Mouse (Mus musculus) midbrain, embryonic 11.5 days (tissue): ENCODE measurements around the gene Dnal4. TPM values are rescaled to one million over a fixed set of nuclear protein-coding genes. Genes with fewer than 3 reads are reported as not detected.

Source experiments
- ATAC-seq: fragments of 200-750 bp; cut with Nextera tagmentation; 2 replicates; pipeline ENCODE4 v1.8.0; 2017; ENCODE audit warnings: moderate TSS enrichment, moderate library complexity; ENCODE audit not compliant: low FRiP score
- DNase-seq: peaks from one replicate; pipeline ENCODE4 v3.0.0; 2015; ENCODE audit warnings: low spot score; ENCODE audit errors: missing footprints
- H3K27ac ChIP-seq: fragments of 300-500 bp; sonication (generic); 2 replicates; pipeline ENCODE4 v1.5.1; 2014; ENCODE audit warnings: low read depth, low read length
- H3K27me3 ChIP-seq: fragments of 300-500 bp; sonication (generic); 2 replicates; pipeline ENCODE4 v1.6.1; 2014; ENCODE audit warnings: mild to moderate bottlenecking, low read length, moderate library complexity, mixed read lengths; ENCODE audit not compliant: control insufficient read depth, insufficient read depth
- H3K36me3 ChIP-seq: fragments of 300-500 bp; sonication (generic); 2 replicates; pipeline ENCODE4 v1.6.1; 2014; ENCODE audit warnings: mild to moderate bottlenecking, low read length, moderate library complexity, mixed read lengths; ENCODE audit not compliant: control insufficient read depth, insufficient read depth
- H3K4me1 ChIP-seq: fragments of 300-500 bp; sonication (generic); 2 replicates; pipeline ENCODE4 v1.6.1; 2014; ENCODE audit warnings: low read length; ENCODE audit not compliant: control insufficient read depth, insufficient read depth
- H3K4me2 ChIP-seq: fragments of 300-500 bp; sonication (generic); 2 replicates; pipeline ENCODE4 v1.6.1; 2014; ENCODE audit warnings: mild to moderate bottlenecking, moderate library complexity
- H3K4me3 ChIP-seq: fragments of 300-500 bp; sonication (generic); 2 replicates; pipeline ENCODE4 v1.5.1; 2014; ENCODE audit warnings: low read depth, low read length
- H3K9ac ChIP-seq: fragments of 300-500 bp; sonication (generic); 2 replicates; pipeline ENCODE4 v1.6.1; 2014; ENCODE audit warnings: low read length
- H3K9me3 ChIP-seq: fragments of 300-500 bp; sonication (generic); 2 replicates; pipeline ENCODE4 v1.6.1; 2016; ENCODE audit warnings: low read length; ENCODE audit not compliant: control insufficient read depth
- WGBS: fragments of 180-500 bp; shearing (Covaris S2); extraction: QIAGEN DNeasy Blood & Tissue Kit; methylation state at CpG from one replicate; pipeline ENCODE4 v1.1.7; 2014; 5-methylcytosine and 5-hydroxymethylcytosine counted together
- polyA plus RNA-seq: library from polyadenylated mRNA; unstranded; fragments of >200 nt; fragmentation: Nextera tagmentation; extraction: Ambion mirVana; gene quantifications from 2 replicates; pipeline ENCODE4 v1.2.1, GENCODE M21; 2014

Gene Dnal4
- polyA plus RNA-seq, 1 experiment from 2014 or later = 72.1 TPM

DNA sequence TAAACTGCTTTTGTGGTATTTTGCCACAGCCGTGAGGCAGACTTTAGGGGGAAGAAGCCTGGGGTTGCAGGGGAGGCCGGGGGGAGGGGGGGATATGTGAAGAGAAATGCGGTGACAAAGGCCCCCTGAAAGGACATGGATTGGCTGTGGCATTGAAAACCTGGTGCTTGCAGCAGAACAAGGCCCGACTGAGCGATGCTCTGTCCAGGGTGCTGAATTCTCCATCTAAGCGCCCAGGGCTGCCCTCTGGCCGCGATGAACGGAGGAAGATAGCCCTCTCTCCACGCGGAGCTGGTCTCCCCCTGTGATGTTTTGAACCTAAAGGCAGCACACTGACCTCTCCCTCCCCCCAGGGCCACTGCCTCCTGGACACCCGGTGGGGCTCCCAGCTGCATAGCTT, 13.9 kb upstream of the Dnal4 start:
- no peaks in the 10 kb centered on the region for H3K36me3 ChIP-seq
- no peak for ATAC-seq
- H3K9me3 ChIP-seq = no peaks in the 10 kb centered on the region
- DNase-seq = peak; percentile 91
- H3K27ac ChIP-seq = no peak overlapping the region
- H3K27me3 ChIP-seq = no peaks in the 10 kb centered on the region; the same call in 1 of the 2 replicates
- no peak overlapping the region for H3K4me2 ChIP-seq
- 3% methylated on average over 12 of the region's 12 CpGs for WGBS
- H3K4me3 ChIP-seq = no peak overlapping the region
- no peaks in the 10 kb centered on the region; the same call in 1 of the 2 replicates for H3K4me1 ChIP-seq
- H3K9ac ChIP-seq = no peak overlapping the region

- H3K36me3 ChIP-seq = no peaks in the 10 kb centered on the region
- no peak overlapping the region for H3K4me3 ChIP-seq
- DNase-seq (peak; percentile 41), ATAC-seq (no peak)
- no peak overlapping the region for H3K4me2 ChIP-seq
- no peaks in the 10 kb centered on the region for H3K9me3 ChIP-seq
- WGBS = 83% methylated on average over 6 of the region's 6 CpGs
- H3K27me3 ChIP-seq = no peaks in the 10 kb centered on the region; the same call in 1 of the 2 replicates
- H3K9ac ChIP-seq = no peak overlapping the region
- H3K4me1 ChIP-seq = no peaks in the 10 kb centered on the region; the same call in 1 of the 2 replicates
- H3K27ac ChIP-seq = no peak overlapping the region
Observed at GRCm38 (mm10) chr15:79790905-79791304, 13.3 kb upstream of the Dnal4 start.

GRCm38 (mm10) chr15:79790111-79790510, 12.5 kb upstream of the Dnal4 start:
- Histone ChIP-seq H3K27ac (no peak overlapping the region), H3K4me3 (no peak overlapping the region), H3K27me3 (no peaks in the 10 kb centered on the region; the same call in 1 of the 2 replicates), H3K4me2 (no peak overlapping the region), H3K36me3 (no peaks in the 10 kb centered on the region), H3K4me1 (no peaks in the 10 kb centered on the region; the same call in 1 of the 2 replicates), H3K9ac (no peak overlapping the region), H3K9me3 (no peaks in the 10 kb centered on the region)
- 58% methylated on average over 8 of the region's 8 CpGs for WGBS
- peak; percentile 10 for DNase-seq
- no peak for ATAC-seq

DNA sequence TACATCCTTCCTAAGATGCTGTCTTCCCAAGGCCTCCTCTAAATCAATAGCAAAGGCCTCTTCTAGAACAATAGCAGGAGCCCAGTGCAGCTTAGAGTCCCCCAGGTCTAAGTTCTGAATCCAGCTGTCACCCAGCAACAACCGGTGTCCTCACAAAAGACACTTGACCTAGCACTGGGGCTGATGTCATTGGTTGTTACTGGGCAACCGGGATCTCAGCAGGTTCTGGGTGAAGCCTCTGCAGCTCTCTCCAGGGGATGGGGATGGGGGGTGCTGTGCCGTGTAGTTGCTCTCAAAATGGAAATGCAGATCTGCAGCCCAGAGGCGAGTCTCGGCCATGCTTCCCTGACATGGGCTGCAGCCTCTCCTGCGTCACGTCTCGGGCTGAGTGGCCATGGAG, 10.2 kb upstream of the Dnal4 start:
- no peak overlapping the region for H3K27ac ChIP-seq

DNA sequence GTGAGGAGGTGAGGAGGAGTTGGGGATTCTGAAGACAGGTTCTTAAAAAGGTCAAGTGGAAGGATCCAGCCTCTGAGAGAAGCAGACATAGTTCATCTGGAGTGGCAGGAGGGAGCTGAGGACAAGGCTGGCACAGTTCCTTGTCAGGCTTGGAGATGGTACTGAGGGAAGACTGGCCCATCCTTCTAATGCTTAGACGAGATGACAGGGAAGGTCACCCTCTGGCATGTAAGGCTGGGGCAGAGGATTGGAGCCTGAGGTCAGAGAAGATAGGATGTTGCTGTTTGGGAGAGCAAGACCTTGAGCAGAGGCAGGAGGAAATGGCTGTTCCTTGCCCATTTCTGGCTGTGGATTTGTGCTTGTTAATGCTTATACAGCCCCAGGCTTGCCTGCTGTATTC, 7.4 kb upstream of the Dnal4 start:
- Histone ChIP-seq H3K4me2 (no peak overlapping the region), H3K4me3 (no peak overlapping the region), H3K9me3 (no peaks in the 10 kb centered on the region), H3K36me3 (no peaks in the 10 kb centered on the region), H3K9ac (no peak overlapping the region), H3K27ac (no peak overlapping the region), H3K4me1 (no peaks in the 10 kb centered on the region), H3K27me3 (no peaks in the 10 kb centered on the region; the same call in 1 of the 2 replicates)
- no peak for ATAC-seq
- DNase-seq = no peak
- 61% methylated on average over 1 of the region's 1 CpGs for WGBS

More for the DNA sequence above, 10.2 kb upstream of the Dnal4 start:
- H3K36me3 ChIP-seq = no peaks in the 10 kb centered on the region
- H3K9ac ChIP-seq = no peak overlapping the region
- DNase-seq (no peak), ATAC-seq (0 out of 2 replicates have a peak, but pooled peaks have one; percentile 25)
- H3K27me3 ChIP-seq = no peaks in the 10 kb centered on the region; the same call in 1 of the 2 replicates
- H3K4me3 ChIP-seq = no peak overlapping the region
- H3K4me1 ChIP-seq = no peaks in the 10 kb centered on the region; the same call in 1 of the 2 replicates
- H3K9me3 ChIP-seq = no peaks in the 10 kb centered on the region
- no peak overlapping the region for H3K4me2 ChIP-seq
- 42% methylated on average over 8 of the region's 8 CpGs for WGBS

DNA sequence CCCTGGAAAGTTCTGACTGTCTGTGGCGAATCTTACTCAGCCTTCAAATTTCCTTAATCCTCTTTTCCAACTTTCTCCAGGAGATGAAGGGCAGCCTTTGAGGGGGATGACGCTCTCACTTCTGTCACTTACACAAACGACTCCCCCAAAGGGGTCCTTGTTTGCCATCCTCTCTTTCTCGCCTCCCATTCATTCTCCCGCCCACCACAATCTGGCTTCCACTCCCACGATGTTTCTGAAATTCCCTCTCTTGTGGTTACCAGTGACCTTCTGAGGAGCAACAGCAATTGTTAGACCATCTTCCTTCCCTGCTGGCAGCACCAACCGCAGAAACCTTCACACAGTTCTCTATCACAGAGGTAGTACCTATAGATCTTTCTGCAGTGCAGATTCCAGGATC, 2.0 kb downstream of the Dnal4 start:
- 68% methylated on average over 7 of the region's 7 CpGs for WGBS
- Histone ChIP-seq H3K9ac (no peak overlapping the region), H3K4me3 (no peak overlapping the region), H3K27ac (no peak overlapping the region), H3K36me3 (no peaks in the 10 kb centered on the region), H3K4me2 (no peak overlapping the region), H3K9me3 (no peaks in the 10 kb centered on the region), H3K27me3 (no peaks in the 10 kb centered on the region), H3K4me1 (peaks cover 16% of the 10 kb centered on the region; the same call in 1 of the 2 replicates)
- no peak for ATAC-seq
- DNase-seq = no peak

- Histone ChIP-seq H3K9ac (peak overlapping the region; percentile 85), H3K4me3 (peak overlapping the region; percentile 89), H3K9me3 (no peaks in the 10 kb centered on the region), H3K4me1 (peaks cover 16% of the 10 kb centered on the region; the same call in 1 of the 2 replicates), H3K36me3 (no peaks in the 10 kb centered on the region), H3K27me3 (no peaks in the 10 kb centered on the region), H3K27ac (peak overlapping the region; percentile 32), H3K4me2 (peak overlapping the region; percentile 87)
- WGBS = under 1% methylated on average over 44 of the region's 50 CpGs
- DNase-seq = peak; percentile 99
- peak; percentile 99 for ATAC-seq
Observed at GRCm38 (mm10) chr15:79774117-79775027, 3.3 kb downstream of the Dnal4 start.

DNA sequence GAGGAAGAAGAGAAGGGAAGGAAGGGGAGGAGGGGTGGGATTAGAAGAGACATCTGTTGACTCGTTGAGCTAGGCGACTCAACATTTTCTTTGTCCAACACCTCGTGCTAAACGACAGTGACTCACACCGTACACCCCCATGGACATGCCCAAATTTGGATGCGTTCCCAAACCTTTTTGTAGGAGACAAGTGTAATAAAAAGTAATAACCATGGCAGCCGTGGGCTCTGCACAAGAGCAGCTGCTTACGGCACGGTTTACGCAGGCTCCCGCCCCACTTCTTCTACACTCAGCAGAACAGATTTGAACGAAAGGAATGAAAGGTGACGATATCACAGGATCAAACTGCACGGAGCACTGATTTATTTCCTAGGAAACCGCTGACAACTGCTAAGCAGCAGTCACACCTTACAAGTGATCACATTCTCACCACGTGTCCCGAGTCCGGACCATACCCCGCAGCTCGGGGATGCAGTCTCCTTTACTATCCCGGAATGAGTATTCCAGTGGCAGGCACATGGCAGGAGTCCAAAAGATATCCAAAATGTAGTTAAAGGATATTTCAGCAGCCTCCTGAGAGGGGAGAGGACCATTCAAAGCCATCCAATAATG, 6.9 kb downstream of the Dnal4 start:
- Histone ChIP-seq H3K4me2 (no peak overlapping the region), H3K9ac (no peak overlapping the region), H3K4me3 (no peak overlapping the region), H3K9me3 (no peaks in the 10 kb centered on the region), H3K27me3 (no peaks in the 10 kb centered on the region), H3K36me3 (no peaks in the 10 kb centered on the region), H3K27ac (no peak overlapping the region), H3K4me1 (peaks cover 16% of the 10 kb centered on the region; the same call in 1 of the 2 replicates)
- DNase-seq (peak; percentile 44), ATAC-seq (no peak)
- WGBS = 84% methylated on average over 21 of the region's 21 CpGs

GRCm38 (mm10) chr15:79768302-79768701, 9.3 kb downstream of the Dnal4 start:
- no peak overlapping the region for H3K27ac ChIP-seq
- DNase-seq (peak; percentile 19), ATAC-seq (no peak)
- H3K27me3 ChIP-seq = no peaks in the 10 kb centered on the region
- no peak overlapping the region for H3K9ac ChIP-seq
- 59% methylated on average over 6 of the region's 6 CpGs for WGBS
- H3K4me2 ChIP-seq = no peak overlapping the region
- no peak overlapping the region for H3K4me3 ChIP-seq
- no peaks in the 10 kb centered on the region for H3K9me3 ChIP-seq
- peaks cover 3% of the 10 kb centered on the region; the same call in 1 of the 2 replicates for H3K4me1 ChIP-seq
- H3K36me3 ChIP-seq = peaks cover 2% of the 10 kb centered on the region; the same call in 1 of the 2 replicates
